Mouse (Mus musculus) gastrocnemius, postnatal 36 days (tissue): ENCODE measurements around the gene Ffar1. TPM values are rescaled to one million over a fixed set of nuclear protein-coding genes. Genes with fewer than 3 reads are reported as not detected.
"Not testable (repeated sequence)": the region's sequence is repeated elsewhere in the genome, so short reads cannot be mapped to it uniquely, and the experiment has no call there.

Source experiments
- DNase-seq, 2 experiments: peaks; one replicate each; pipeline ENCODE4 v3.0.0; 2022
- intact Hi-C: fragments of 180-260 bp; cut with DNase I; formaldehyde crosslinking; loops from one replicate; pipeline ENCODE4 v1.15.1; 2025
- total RNA-seq, 2 experiments: library from RNA; stranded (reverse); gene quantifications; 2 replicates each; pipeline ENCODE4 v1.2.3; 2021

Gene Ffar1
- total RNA-seq, 2 experiments from 2014 or later = not detected

- no peak for DNase-seq
- intact Hi-C loops = no loop called here
These were observed 5.3 kb downstream of the Ffar1 start, which contains the start of gene Ffar3 for GRCm38 (mm10) chr7:30856078-30856477. Gene Ffar3 (minus strand): TSS chr7:30856178.

- intact Hi-C loops = no loop called here
- no peak for DNase-seq
These were observed 9.9 kb downstream of the Ffar1 start for GRCm38 (mm10) chr7:30851421-30851820.

DNA sequence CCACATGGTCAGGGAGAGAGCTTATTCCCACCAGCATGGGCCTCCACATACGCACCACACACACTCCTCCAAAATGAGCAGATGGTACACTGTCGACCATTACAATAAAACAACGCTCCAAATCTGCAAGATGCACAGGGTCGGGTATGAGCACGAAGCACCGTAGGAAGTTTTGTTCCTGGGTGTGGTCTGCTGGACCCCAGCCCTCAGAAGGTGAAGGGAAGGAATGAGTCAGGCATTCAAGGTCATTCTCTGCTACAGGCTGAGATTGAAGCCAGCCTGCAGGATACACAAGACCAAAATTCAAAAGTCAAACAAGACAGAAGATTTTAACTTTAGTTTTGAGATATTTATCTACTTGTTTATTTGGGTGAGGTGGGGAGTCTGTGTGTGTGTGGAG, 13.4 kb downstream of the Ffar1 start:
- intact Hi-C loops = no loop called here
- DNase-seq = no peak

DNA sequence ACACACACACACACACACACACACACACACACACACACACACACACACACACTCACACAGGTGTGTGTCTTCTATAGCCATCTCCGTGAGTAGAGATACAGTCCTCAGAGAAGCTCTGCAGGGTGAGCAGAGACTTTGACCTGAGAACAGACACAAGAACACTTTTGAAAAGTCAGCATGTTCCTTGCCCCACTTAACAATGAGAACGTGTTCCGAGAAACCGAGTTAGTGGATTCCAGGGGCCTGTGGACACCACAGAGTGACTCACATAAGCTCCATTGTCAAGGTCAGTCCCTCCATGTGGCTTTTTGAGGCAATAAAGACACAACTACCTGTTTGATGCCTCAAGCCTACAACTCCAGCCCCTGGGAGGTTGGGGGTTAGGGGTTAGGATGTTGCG, 14.0 kb downstream of the Ffar1 start:
- no peak for DNase-seq
- intact Hi-C loops = no loop called here

- no peak for DNase-seq
- intact Hi-C loops = no loop called here
These were observed 14.8 kb downstream of the Ffar1 start for GRCm38 (mm10) chr7:30846505-30847053.

DNA sequence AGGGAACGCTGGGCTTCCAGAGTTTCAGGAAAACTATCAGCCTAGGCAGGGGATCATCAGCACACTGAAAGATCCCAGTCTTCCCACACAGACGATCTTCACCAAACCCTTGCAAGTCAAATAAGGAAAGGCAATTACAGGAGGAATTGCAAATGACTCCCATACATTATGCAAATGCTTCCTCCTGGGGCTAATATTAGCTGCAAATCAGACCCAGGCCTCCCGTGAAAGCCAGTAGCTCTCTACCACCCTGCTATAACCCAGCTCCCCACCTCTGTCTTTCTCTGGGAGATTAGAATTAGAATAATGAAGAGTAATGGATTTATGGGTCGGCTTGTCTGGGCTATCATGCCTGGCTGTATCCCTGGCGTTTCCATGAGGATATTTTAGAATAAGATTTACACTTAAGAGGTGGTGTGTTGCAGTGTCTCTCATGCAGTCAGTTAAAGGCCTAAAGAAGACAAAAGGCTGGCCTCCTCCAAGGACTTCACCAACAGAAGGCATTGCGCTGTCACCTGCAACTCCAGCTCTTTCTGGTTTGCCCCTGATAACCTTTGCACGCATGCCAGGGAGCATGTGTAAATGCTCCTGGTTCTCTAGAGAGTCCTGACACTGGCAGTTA, 16.6 kb downstream of the Ffar1 start:
- no peak for DNase-seq
- intact Hi-C loops = no loop called here

DNA sequence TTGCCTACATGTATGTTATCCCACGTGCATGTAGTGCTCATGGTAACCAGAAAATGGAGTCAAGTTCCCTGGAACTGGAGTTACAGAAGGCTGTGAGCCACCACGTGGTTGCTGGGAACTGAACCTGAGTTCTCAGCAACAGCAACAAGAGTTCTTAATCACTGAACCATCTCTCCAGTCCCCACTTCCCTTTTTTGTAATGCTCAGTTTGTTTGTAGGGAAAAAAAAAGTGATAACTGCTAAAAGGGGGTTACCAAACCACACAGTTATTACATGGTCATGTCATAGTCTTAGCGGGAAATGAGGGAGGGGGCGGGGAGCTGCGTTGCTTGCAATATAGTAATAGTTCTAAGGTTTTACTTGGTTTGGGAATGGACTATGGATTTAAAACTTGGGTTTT, 19.3 kb downstream of the Ffar1 start:
- intact Hi-C loops = no loop called here

DNA sequence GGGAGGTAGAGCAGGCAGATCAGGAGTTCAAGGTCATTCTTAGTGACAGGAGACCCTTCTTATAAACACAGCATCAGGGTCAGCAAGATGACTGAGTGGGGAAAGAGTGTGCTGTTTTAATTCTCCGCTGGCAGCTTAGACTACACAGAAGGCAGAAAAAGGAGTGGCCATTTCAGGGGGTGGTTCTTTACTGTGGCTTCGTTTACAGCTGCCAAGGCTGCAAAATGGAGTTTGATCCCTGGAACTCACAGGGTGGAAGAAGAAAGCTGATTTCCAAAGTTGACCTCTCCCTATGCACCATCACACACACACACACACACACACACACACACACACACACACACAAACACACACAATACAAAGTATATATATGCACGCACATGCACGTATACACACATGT, 20.0 kb downstream of the Ffar1 start:
- DNase-seq = no peak
- intact Hi-C loops = no loop called here

More for the DNA sequence above, 19.3 kb downstream of the Ffar1 start:
- DNase-seq = no peak

DNA sequence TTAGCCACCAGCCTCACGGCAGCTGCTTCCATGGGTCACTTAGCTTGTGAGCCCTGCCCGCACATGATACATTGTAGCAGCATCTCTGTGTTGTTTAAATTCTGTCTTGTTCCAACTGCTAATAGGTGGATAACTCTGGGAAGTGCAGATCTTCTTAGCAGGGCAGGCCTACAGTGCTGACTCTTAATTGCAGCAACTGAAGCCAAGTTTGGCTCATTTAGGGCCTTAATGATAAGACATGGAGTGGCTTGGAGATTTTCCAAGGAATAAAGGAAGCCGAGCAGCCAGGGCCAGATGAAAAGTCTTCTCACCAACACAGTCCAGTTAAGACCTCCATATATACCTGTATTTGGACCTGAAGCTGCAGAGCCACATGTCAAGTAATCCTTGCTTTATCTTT, 21.1 kb downstream of the Ffar1 start:
- DNase-seq = no peak
- intact Hi-C loops = no loop called here

DNA sequence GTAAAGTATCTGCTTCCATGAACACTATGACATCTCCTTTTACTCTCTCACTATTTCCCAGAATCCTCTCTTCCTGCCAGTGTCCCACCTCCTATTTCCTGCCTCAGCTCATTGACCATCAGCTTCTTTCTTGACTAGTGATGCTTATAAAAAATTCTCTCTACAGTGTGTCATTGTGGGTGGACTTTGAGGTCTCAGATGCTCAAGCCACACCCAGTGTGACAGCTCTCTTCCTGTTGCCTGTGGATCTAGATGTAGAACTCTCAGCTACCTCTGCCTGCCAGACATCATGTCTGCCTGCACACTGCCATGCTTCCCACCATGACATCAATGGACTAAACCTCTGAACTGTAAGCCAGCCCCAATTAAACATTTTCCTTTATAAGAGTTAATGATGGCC, 24.1 kb downstream of the Ffar1 start:
- intact Hi-C loops = no loop called here
- no peak for DNase-seq

DNA sequence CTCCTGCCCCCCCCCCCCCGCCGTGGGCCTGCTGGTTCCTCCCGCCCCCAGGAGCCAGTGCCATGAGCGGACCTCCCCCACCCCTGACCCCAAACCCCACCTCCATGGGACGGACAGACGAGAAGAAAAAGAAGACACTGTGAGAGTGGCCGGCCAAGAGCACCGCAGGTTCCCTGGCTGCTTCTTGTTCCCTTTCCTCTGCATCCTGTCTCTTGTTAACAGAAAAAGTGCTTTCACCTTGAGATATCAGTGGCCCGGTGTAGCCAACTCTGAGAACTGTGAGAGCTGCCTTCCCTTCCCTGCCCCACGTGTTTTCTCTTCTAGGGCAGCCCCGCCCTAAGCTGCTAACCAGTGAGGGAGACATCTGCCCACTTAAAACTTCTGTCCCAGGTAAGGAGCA, 28.7 kb downstream of the Ffar1 start:
- DNase-seq, intact Hi-C loops: not testable (repeated sequence)

DNA sequence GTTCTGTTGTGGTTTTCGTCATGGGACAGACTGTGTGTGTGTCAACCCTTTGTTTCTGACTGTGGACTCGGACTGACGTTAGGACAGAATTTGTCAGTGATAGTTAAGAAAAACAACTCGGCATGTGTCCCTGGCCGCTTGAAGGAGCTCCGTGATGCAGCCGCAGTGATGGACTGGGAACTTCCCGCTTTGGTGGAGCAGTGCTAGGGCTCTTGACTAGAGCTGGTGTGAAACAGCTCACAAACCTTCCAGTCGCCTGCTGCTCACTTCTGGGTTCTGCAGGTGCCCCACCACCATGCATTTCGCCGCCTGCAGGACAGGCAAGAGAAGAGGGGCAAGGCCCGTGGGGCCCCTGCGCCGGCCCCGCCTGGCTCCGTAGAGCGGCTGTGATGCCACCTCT, 29.1 kb downstream of the Ffar1 start:
- no peak for DNase-seq
- intact Hi-C loops = no loop called here

DNA sequence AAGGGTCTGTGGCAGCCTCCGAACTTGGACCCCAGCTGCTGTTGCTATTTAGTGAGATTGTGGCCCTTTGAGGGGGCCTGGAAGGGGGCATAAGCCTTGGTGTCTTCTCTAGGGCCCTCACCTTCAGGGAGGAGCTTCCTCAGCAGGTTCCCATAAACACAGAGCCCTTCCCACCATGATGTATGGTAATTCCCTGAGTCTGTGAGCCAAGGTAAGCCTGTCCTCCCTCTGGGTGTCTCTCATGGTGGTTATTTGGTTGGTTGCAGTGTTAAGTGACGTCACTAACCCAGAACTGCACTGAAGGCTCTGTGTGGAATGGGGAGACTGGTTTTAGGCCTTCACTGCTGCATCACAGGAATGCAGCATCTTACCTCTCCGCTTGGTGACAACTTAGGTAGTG, 31.9 kb downstream of the Ffar1 start:
- intact Hi-C loops = no loop called here
- DNase-seq = no peak

DNA sequence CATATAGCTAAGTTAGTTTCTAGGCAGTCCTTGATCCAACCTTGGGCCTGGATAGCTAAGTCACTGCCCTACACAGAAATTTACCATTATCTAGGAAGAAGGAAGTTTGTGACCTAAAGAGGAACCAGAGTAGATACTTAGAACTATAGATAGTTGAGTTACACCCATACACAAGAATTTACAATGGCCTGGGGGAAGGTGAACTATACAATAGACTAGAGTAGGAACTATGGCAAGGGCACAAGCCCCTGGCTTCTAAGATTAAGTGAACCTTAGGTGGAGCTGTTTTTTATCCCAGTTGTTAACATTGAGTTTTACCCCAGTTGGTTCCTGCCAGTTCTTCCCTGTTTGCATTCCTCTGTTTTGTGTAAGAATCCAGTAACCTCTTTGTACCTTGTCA, 32.5 kb downstream of the Ffar1 start:
- DNase-seq, intact Hi-C loops: not testable (repeated sequence)

- no peak for DNase-seq
- intact Hi-C loops = no loop called here
These were observed 34.7 kb downstream of the Ffar1 start for GRCm38 (mm10) chr7:30826660-30827059.

DNA sequence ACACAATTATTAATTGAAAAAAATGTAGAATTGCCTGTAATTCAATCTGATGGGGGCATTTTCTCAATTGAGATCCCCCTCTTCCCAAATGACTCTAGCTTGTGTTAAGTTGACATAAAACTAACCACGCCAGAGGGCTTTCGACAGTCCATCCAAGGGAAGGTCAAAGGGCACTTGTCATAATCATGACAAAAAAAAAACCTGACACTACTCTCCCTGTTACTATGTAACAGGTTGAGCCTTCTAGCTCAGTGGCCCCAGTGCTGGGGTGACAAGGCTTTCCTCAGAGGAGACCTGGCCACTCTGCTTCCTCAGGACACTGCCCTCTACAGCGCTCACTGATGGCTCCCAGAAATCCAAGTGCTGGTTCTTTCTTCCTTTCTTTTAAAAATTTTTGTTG, 37.1 kb downstream of the Ffar1 start:
- DNase-seq = no peak
- intact Hi-C loops = no loop called here

GRCm38 (mm10) chr7:30823675-30824074, 37.7 kb downstream of the Ffar1 start, which contains the start of gene Ffar2:
Gene Ffar2 (minus strand): TSS chr7:30823775.
- intact Hi-C loops = no loop called here

GRCm38 (mm10) chr7:30821532-30821931, 39.8 kb downstream of the Ffar1 start:
- no peak for DNase-seq
- intact Hi-C loops = no loop called here

More at GRCm38 (mm10) chr7:30823675-30824074, 37.7 kb downstream of the Ffar1 start, which contains the start of gene Ffar2:
- DNase-seq = no peak

- DNase-seq = no peak
- intact Hi-C loops = no loop called here
These were observed 40.4 kb downstream of the Ffar1 start for GRCm38 (mm10) chr7:30820854-30821445.

GRCm38 (mm10) chr7:30820131-30820530, 41.2 kb downstream of the Ffar1 start:
- intact Hi-C loops = no loop called here
- no peak for DNase-seq

DNA sequence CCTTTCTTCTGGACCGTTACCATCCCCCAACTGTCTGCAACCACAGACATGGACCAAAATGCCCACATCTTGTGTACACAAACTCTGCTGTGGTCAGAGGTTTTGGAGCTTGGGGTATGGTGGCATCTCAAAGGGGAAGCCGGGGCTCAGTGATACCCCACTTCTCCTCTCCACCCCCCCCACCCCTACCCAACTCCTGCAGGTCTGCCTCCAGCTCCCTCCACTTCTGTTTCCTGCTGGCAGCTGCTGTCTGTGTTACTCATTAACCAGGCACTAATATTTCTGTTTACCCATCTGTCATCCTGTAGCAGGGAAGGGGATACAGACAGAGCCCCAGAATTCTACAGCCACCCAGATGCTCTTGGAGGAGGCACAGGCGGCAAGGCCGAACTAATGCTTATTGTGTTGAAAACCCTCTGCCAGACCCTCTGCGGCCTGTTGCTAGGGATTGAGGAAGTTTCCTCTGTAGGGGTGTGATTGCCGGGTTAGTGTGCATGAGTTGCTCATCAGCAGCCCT, 49.0 kb downstream of the Ffar1 start:
- DNase-seq = no peak
- intact Hi-C loops = no loop called here

GRCm38 (mm10) chr7:30811757-30812290, 49.5 kb downstream of the Ffar1 start:
- DNase-seq = no peak
- intact Hi-C loops = no loop called here
